Mouse (Mus musculus): ENCODE measurements at regions not wholly inside any gene's neighbourhood (a gene's known extent, or its start where the extent isn't known, plus 50 kb on each side); places are given as distances from the start of the nearest gene placed in this dataset.

DNA sequence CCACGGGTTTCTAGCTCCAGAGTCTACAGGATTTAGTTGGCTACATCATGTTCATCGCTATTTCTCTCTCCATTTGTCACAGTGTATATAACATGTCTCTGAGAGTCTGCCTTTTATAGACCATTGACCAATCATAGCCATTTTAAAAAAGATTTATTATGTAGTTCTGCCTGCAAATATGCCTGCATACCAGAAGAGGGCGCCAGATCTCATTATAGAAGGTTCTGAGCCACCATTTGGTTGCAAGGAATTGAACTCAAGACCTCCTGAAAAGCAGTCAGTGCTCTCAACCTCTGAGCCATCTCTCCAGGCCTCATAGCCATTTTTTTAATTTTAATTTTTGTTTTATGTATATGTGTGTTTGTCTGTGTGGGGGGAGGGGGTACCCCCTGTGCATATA lies 151.7 kb upstream of the Usp9x start:
- TF ChIP-seq GATA1 (IDR thresholded peaks at IDR 0.05; ENCODE audit: borderline replicate concordance, low read length) (no peak), FLI1 (IDR thresholded peaks at IDR 0.05; ENCODE audit: low read length) (no peak)
